Mouse (Mus musculus) neural tube, embryonic 10.5 days (tissue): ENCODE results near the gene Adipoq.

Source experiments
- DNase-seq: peaks from one replicate; pipeline ENCODE4 v3.0.0-alpha.2; 2017; ENCODE audit warnings: low spot score; ENCODE audit errors: extremely low spot score

Gene Adipoq

GRCm38 (mm10) chr16:23201498-23201897 is 55.2 kb downstream of the Adipoq start:
- DNase-seq, result no peak
